Mouse (Mus musculus): Measurements from ENCODE around the gene Myl12a.

The Myl12a gene

GRCm38 (mm10) chr17:70991706-70992625, 10.7 kb downstream of the Myl12a start:
- in situ Hi-C loops (cut with MboI; ENCODE audit: unreplicated experiment in 2 of 2), result loop anchor here in 1 of 2 experiments (25.0 kb wide), 1 partner anchor 1580 kb away; no protein-coding TSS in a partner anchor

GRCm38 (mm10) chr17:70990403-70991303, 12.0 kb downstream of the Myl12a start:
- in situ Hi-C loops (cut with MboI; ENCODE audit: unreplicated experiment in 2 of 2), result loop anchor here in 1 of 2 experiments (25.0 kb wide), 1 partner anchor 1578 kb away; no protein-coding TSS in a partner anchor

- in situ Hi-C loops (cut with MboI; ENCODE audit: unreplicated experiment in 2 of 2), result loop anchor here (10.0 to 25.0 kb wide), 3 partner anchors 195 to 1578 kb away; partner anchors contain the start of gene Lpin2 (in 1 of the 2)
Measured at GRCm38 (mm10) chr17:70989991-70990390, 12.7 kb downstream of the Myl12a start.

GRCm38 (mm10) chr17:70989430-70989829, 13.2 kb downstream of the Myl12a start:
- in situ Hi-C loops (cut with MboI; ENCODE audit: unreplicated experiment in 2 of 2), result loop anchor here (10.0 to 25.0 kb wide), 3 partner anchors 195 to 1577 kb away; partner anchors contain the start of gene Lpin2 (in 1 of the 2)

- in situ Hi-C loops (cut with MboI; ENCODE audit: unreplicated experiment in 2 of 2), result loop anchor here (10.0 to 25.0 kb wide), 3 partner anchors 196 to 1576 kb away; partner anchors contain the start of gene Lpin2 (in 1 of the 2)
Measured at GRCm38 (mm10) chr17:70988337-70988767, 14.3 kb downstream of the Myl12a start.

GRCm38 (mm10) chr17:70986831-70987660, 15.6 kb downstream of the Myl12a start:
- in situ Hi-C loops (cut with MboI; ENCODE audit: unreplicated experiment in 2 of 2), result loop anchor here (10.0 to 25.0 kb wide), 3 partner anchors 198 to 1575 kb away; partner anchors contain the start of gene Lpin2 (in 1 of the 2)

- in situ Hi-C loops (cut with MboI; ENCODE audit: unreplicated experiment in 2 of 2), result loop anchor here (10.0 to 25.0 kb wide), 3 partner anchors 198 to 1574 kb away; partner anchors contain the start of gene Lpin2 (in 1 of the 2)
Measured at GRCm38 (mm10) chr17:70986355-70986740, 16.3 kb downstream of the Myl12a start.

- in situ Hi-C loops (cut with MboI; ENCODE audit: unreplicated experiment in 2 of 2), result loop anchor here (10.0 to 25.0 kb wide), 3 partner anchors 199 to 1573 kb away; partner anchors contain the start of gene Lpin2 (in 1 of the 2)
Measured at GRCm38 (mm10) chr17:70985501-70986354, 16.9 kb downstream of the Myl12a start.

- in situ Hi-C loops (cut with MboI; ENCODE audit: unreplicated experiment in 2 of 2), result loop anchor here (5.0 to 25.0 kb wide), 6 partner anchors 68 to 1567 kb away; partner anchors contain the start of gene Lpin2 (in 1 of the 2)
Measured at GRCm38 (mm10) chr17:70979345-70980223, 23.1 kb downstream of the Myl12a start.

GRCm38 (mm10) chr17:70977799-70978198, 24.9 kb downstream of the Myl12a start:
- in situ Hi-C loops (cut with MboI; ENCODE audit: unreplicated experiment in 2 of 2), result loop anchor here (5.0 to 25.0 kb wide), 2 partner anchors 85 to 1565 kb away; no protein-coding TSS in a partner anchor

GRCm38 (mm10) chr17:70974065-70974464, 28.6 kb downstream of the Myl12a start:
- in situ Hi-C loops (cut with MboI; ENCODE audit: unreplicated experiment in 2 of 2), result loop anchor here (5.0 kb wide), 2 partner anchors 127 to 232 kb away; no protein-coding TSS in a partner anchor

- in situ Hi-C loops (cut with MboI; ENCODE audit: unreplicated experiment in 2 of 2), result loop anchor here (5.0 kb wide), 2 partner anchors 126 to 231 kb away; no protein-coding TSS in a partner anchor
Measured at GRCm38 (mm10) chr17:70973398-70973797, 29.3 kb downstream of the Myl12a start.

- in situ Hi-C loops (cut with MboI; ENCODE audit: unreplicated experiment in 2 of 2), result loop anchor here (5.0 kb wide), 2 partner anchors 124 to 229 kb away; no protein-coding TSS in a partner anchor
Measured at GRCm38 (mm10) chr17:70971206-70971605, 31.5 kb downstream of the Myl12a start.

GRCm38 (mm10) chr17:70968606-70969191, 34.0 kb downstream of the Myl12a start:
- in situ Hi-C loops (cut with MboI; ENCODE audit: unreplicated experiment in 2 of 2), result loop anchor here (5.0 to 10.0 kb wide), 2 partner anchors 54 to 121 kb away; no protein-coding TSS in a partner anchor

- in situ Hi-C loops (cut with MboI; ENCODE audit: unreplicated experiment in 2 of 2), result loop anchor here (5.0 to 10.0 kb wide), 2 partner anchors 53 to 120 kb away; no protein-coding TSS in a partner anchor
Measured at GRCm38 (mm10) chr17:70967646-70968045, 35.0 kb downstream of the Myl12a start.

GRCm38 (mm10) chr17:70967191-70967590, 35.5 kb downstream of the Myl12a start:
- in situ Hi-C loops (cut with MboI; ENCODE audit: unreplicated experiment in 2 of 2), result loop anchor here (5.0 to 10.0 kb wide), 2 partner anchors 52 to 120 kb away; no protein-coding TSS in a partner anchor
